Mouse (Mus musculus): Measurements from ENCODE around the gene Cd59b. TPM values are rescaled to one million over a fixed set of nuclear protein-coding genes. Genes with fewer than 3 reads are reported as not detected.

The Cd59b gene
- total RNA-seq, 2 experiments from 2014 or later = 8.3 to 31.1 TPM

GRCm38 (mm10) chr2:104135920-104136319 lies 66.3 kb downstream of the Cd59b start:
- ATAC-seq (replicated peaks; ENCODE audit: low FRiP score, low TSS enrichment, poor library complexity, severe bottlenecking) = no peak

Other genes with a start within 250 kb of the Cd59b start
- 386 and 431 TPM in 2 replicates for gene Lmo2, start 111.9 kb upstream of the Cd59b start, total RNA-seq (2014; fragmentation: Nextera tagmentation)
- gene Lmo2, start 111.9 kb upstream of the Cd59b start, total RNA-seq (2017) = 391 and 392 TPM in 2 replicates
- 79.6 and 89.2 TPM in 2 replicates for gene Fbxo3, start 42.1 kb upstream of the Cd59b start, total RNA-seq (2014; fragmentation: Nextera tagmentation)
- gene Fbxo3, start 42.1 kb upstream of the Cd59b start, total RNA-seq (2017) = 90.6 and 102 TPM in 2 replicates
- gene 4931422A03Rik, start 41.5 kb upstream of the Cd59b start, total RNA-seq (2014; fragmentation: Nextera tagmentation) = not detected in 2 replicates
- 0.52 TPM in 1 of 2 replicates, not detected in the other for gene 4931422A03Rik, start 41.5 kb upstream of the Cd59b start, total RNA-seq (2017)
- 0.98 TPM in 1 of 2 replicates, not detected in the other for gene Gm10912, start 4.0 kb upstream of the Cd59b start, total RNA-seq (2014; fragmentation: Nextera tagmentation)
- gene Gm10912, start 4.0 kb upstream of the Cd59b start, total RNA-seq (2017) = 0.53 TPM in 1 of 2 replicates, not detected in the other
- not detected in 2 replicates for gene Gm10799, start 1.3 kb upstream of the Cd59b start, total RNA-seq (2014; fragmentation: Nextera tagmentation)
- not detected in 2 replicates for gene Gm10799, start 1.3 kb upstream of the Cd59b start, total RNA-seq (2017)
- 8.8 and 21.7 TPM in 2 replicates for gene Cd59a, start 26.0 kb downstream of the Cd59b start, total RNA-seq (2014; fragmentation: Nextera tagmentation)
- 24.2 and 25.3 TPM in 2 replicates for gene Cd59a, start 26.0 kb downstream of the Cd59b start, total RNA-seq (2017)
- 0.42 TPM in 1 of 2 replicates, not detected in the other for gene A930018P22Rik, start 52.9 kb downstream of the Cd59b start, total RNA-seq (2014; fragmentation: Nextera tagmentation)
- not detected in 2 replicates for gene A930018P22Rik, start 52.9 kb downstream of the Cd59b start, total RNA-seq (2017)